Mouse (Mus musculus) MEL (cell line): ENCODE results near the gene Slc2a1.

Experiments
- CTCF ChIP-seq, 3 experiments: IDR thresholded peaks in 2 of 3; conservative IDR thresholded peaks in 1 of 3; 2 replicates each; pipeline ENCODE4 v1.5.1; 2011 to 2012; ENCODE audit warnings: low read length in 3 of 3, low read depth in 2 of 3, mild to moderate bottlenecking in 2 of 3, improper control_type of control experiment in 1 of 3, inconsistent platforms in 1 of 3, mixed read lengths in 1 of 3, moderate library complexity in 1 of 3; ENCODE audit not compliant: control insufficient read depth in 1 of 3, insufficient read depth in 1 of 3, poor library complexity in 1 of 3, severe bottlenecking in 1 of 3
- ELF1 ChIP-seq: IDR thresholded peaks from 2 replicates; pipeline ENCODE4 v1.6.1; 2014; ENCODE audit warnings: low read depth, mild to moderate bottlenecking, inconsistent platforms, low read length, improper control_type of control experiment, moderate library complexity
- GATA1 ChIP-seq: IDR thresholded peaks from 2 replicates; pipeline ENCODE4 v1.6.1; 2011; ENCODE audit warnings: low read depth, low read length, improper control_type of control experiment
- KAT2A ChIP-seq: conservative IDR thresholded peaks from 2 replicates; pipeline ENCODE4 v1.6.1; 2012; ENCODE audit warnings: low read depth, low read length, improper control_type of control experiment, inconsistent platforms
- MAFK ChIP-seq: IDR thresholded peaks from 2 replicates; pipeline ENCODE4 v1.6.1; 2011; ENCODE audit warnings: low read depth, mild to moderate bottlenecking, low read length, improper control_type of control experiment, borderline replicate concordance
- MAX ChIP-seq: IDR thresholded peaks from 2 replicates; pipeline ENCODE4 v1.6.1; 2011; ENCODE audit warnings: low read length, improper control_type of control experiment
- MYC ChIP-seq: IDR thresholded peaks from 2 replicates; pipeline ENCODE4 v1.6.1; 2011; ENCODE audit warnings: low read depth, mild to moderate bottlenecking, low read length, improper control_type of control experiment, moderate library complexity
- POLR2A ChIP-seq, 2 experiments: IDR thresholded peaks; 2 replicates each; pipeline ENCODE4 v1.6.1; 2011 to 2012; ENCODE audit warnings: low read length in 2 of 2, mild to moderate bottlenecking in 2 of 2, control low read depth in 1 of 2, improper control_type of control experiment in 1 of 2, low read depth in 1 of 2, moderate library complexity in 1 of 2; ENCODE audit not compliant: control insufficient read depth in 1 of 2, insufficient read depth in 1 of 2, poor library complexity in 1 of 2
- RCOR1 ChIP-seq: IDR thresholded peaks from 2 replicates; pipeline ENCODE4 v1.6.1; 2012; ENCODE audit warnings: low read depth, mild to moderate bottlenecking, inconsistent platforms, low read length, improper control_type of control experiment
- SIN3A ChIP-seq: IDR thresholded peaks from 2 replicates; pipeline ENCODE4 v1.6.1; 2012; ENCODE audit warnings: low read length, improper control_type of control experiment, inconsistent platforms
- USF1 ChIP-seq: IDR thresholded peaks from 2 replicates; pipeline ENCODE4 v1.6.1; 2014; ENCODE audit warnings: low read depth, mild to moderate bottlenecking, inconsistent platforms, low read length, improper control_type of control experiment, moderate library complexity
- ZKSCAN1 ChIP-seq: IDR thresholded peaks from 2 replicates; pipeline ENCODE4 v1.6.1; 2012; ENCODE audit warnings: low read depth, mild to moderate bottlenecking, inconsistent platforms, low read length, improper control_type of control experiment, moderate library complexity

GRCm38 (mm10) chr4:119167663-119168062 is 59.2 kb downstream of the Slc2a1 start:
- TF ChIP-seq USF1 (peak; percentile 75), RCOR1 (no peak), SIN3A (peak; percentile 71; the same call in 1 of the 2 replicates), CTCF (IDR thresholded peaks at IDR 0.05 in 2 of 3, conservative IDR thresholded peaks at IDR 0.05 in 1 of 3; ENCODE audit: control insufficient read depth in 1 of 3, insufficient read depth in 1 of 3, low read depth in 2 of 3, low read length in 3 of 3, poor library complexity in 1 of 3, severe bottlenecking in 1 of 3) (peak; percentile 66 to 92 (median 80)), ELF1 (no peak), KAT2A (no peak), GATA1 (no peak), POLR2A (IDR thresholded peaks at IDR 0.05; ENCODE audit: control insufficient read depth in 1 of 2, insufficient read depth in 1 of 2, low read depth in 1 of 2, low read length in 2 of 2, poor library complexity in 1 of 2) (no peak), MAX (peak; percentile 98), MYC (peak; percentile 98), ZKSCAN1 (no peak), MAFK (no peak)
